Mouse (Mus musculus): ENCODE data around the gene Nr4a1. TPM values are rescaled to one million over a fixed set of nuclear protein-coding genes. Genes with fewer than 3 reads are reported as not detected.
A peak's percentile ranks its signal among the peaks of the same experiment; 100 is the strongest.

Gene Nr4a1
- total RNA-seq, 4 experiments from 2014 or later: 7.0 to 23.9 (median 12.6) TPM

DNA sequence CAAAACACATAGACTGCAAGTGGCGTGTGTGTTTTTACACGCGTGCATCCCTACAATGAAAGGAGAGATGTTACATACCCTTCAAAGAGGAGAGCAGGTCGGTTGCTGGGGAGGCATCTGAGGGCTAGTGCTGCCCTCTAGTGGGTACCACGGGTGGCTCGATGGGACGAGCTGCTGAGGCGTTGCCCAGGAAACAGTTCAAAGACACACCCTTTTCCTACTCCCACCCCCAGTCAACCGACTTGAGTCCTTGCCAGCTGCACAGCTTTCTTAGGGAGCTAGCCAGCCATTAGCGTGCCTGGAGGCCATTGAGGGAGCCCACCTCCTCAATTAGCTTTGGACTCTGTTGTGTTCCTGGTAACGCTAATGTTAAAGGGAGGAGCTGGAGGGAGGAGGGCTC, 61.8 kb downstream of the Nr4a1 start:
- DNase-seq (ENCODE audit: low spot score): peak; percentile 91

- no peak for DNase-seq (ENCODE audit: low spot score)
Measured at GRCm38 (mm10) chr15:101316279-101316912, 62.3 kb downstream of the Nr4a1 start.

DNA sequence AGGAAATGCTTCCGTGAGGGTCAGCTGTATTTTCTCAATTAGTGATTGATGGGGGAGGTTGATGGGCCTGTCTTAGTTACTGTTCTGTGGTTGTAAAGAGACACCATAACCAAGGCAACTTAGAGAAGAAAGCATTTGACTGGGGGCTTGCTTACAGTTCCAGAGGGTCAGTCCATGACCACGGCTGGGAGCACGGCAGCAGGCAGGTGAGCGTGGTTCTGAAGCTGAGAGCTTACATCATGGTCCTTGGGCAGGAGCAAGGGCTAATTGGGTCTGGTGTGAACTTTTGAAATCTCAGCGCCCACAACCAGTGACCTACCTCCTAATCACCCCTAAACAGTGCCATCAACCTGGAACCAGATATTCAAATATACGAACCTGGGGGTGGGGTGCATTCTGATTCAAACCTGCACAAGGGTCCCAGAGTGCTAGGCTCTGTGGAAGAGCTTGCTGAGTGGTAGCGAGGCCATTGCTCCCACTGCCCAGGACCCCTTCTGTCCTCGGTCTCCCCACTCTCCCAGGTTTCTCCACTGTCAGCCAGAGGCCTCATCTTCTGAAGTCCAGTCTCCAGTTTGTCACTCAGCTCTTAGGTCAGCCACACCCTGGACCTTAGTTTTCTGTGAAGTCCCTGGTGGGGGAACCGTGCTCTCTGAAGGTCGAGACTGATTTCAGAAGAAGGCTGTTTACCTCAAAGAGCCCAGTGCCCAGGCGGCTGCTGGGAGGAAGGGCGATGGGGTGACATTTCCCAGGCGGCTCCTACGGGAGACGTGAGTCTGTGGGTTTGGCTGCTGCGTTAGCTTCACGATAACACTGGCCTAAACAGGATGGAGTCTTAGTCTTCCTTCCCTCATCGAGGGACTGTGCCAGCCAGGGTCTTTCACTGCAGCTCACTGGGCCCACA, 63.1 kb downstream of the Nr4a1 start:
- no peak for DNase-seq (ENCODE audit: low spot score)

GRCm38 (mm10) chr15:101317814-101318500, 63.9 kb downstream of the Nr4a1 start:
- DNase-seq (ENCODE audit: low spot score): no peak

- no peak for DNase-seq (ENCODE audit: low spot score)
Measured at GRCm38 (mm10) chr15:101318889-101319765, 65.1 kb downstream of the Nr4a1 start.

DNA sequence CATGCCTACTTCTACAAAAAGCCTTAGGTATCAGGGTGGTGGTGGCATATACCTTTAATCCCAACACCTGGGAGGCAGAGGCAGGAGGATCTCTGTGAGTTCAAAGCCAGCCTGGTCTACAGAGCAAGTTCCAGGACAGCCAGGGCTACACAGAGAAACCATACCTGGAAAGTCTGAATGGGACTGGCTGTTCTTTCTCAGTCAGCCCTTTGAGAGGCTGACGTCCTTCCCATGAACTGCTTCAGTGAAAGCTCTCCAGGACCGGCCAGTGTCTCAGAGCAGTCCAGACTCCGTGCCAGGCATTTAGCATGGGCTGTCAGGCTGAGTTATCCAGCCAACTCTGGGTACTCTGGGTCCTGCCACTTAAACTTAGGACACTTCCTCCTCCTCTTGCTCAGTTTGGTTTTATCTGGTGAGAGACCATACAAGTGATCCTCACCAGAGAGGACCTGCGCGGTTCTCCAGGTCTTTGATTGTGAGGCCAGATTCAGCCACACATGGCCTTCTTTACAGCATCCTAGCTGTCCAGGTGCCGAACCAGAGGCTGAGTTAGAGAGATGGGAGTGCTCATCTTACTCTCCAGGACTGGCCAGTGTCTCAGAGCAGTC, 66.0 kb downstream of the Nr4a1 start:
- DNase-seq (ENCODE audit: low spot score): no peak

DNA sequence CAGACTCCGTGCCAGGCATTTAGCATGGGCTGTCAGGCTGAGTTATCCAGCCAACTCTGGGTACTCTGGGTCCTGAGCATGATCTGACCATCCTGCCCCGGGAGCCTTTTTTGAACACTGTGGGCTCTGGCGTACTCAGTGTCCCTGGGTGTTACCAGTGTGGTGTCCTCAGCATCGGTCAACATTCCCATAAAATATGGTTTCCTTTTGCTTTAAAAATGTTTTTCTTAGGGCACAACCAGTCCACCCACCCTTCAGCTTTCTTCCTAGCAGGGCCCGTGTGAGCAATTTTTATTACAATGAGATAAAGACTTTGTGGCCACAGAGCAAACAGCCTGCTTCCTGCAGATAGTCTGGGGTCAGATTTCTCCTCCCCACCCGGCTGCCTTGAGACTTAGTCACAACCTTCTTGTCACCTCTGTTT, 66.6 kb downstream of the Nr4a1 start:
- DNase-seq (ENCODE audit: low spot score): no peak

GRCm38 (mm10) chr15:101321126-101321525, 67.1 kb downstream of the Nr4a1 start:
- DNase-seq (ENCODE audit: low spot score): no peak

DNA sequence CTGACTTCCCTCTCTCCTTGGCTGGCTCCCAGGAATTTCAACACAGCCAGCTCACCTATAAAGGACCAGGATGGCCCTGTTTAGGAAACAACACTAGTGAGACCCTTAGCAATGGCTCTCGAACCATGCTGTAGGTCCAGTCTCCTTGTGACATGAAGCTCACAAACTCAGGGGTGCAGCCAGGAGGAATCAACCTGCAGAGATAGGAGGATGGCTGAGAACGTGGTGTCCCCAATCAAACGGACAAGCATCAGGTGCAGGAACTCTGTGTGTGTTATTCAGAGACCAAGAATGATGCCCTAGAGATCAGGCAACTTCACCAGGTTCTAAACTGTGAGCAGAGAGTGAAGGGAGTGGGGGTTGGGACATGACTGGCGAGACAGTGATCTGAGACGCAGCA, 68.0 kb downstream of the Nr4a1 start:
- DNase-seq (ENCODE audit: low spot score): no peak

DNA sequence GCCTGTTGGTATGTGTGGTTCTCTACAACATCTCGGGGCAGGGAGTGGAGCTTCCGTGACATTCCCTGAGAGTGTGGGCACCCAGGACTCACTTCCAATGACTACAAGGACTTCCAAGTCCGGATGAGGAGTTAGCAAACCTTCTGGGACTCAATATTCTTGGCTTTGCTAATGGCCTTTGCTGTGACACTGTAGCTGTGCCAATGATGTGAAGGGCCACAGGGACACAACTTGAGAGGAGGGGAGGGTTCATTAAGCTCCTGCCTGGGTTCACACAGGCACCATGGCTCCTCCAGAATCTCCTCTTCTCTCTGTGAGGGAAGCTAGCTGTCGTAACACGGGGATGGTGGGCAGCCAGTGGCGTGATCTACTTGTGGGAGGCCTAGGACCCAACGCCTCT, 68.6 kb downstream of the Nr4a1 start:
- DNase-seq (ENCODE audit: low spot score): no peak

GRCm38 (mm10) chr15:101323511-101323910, 69.4 kb downstream of the Nr4a1 start:
- no peak for DNase-seq (ENCODE audit: low spot score)

Other genes starting within 250 kb of the Nr4a1 start
- gene Gm47841, start 206.9 kb upstream of the Nr4a1 start, total RNA-seq (2022): under 1 TPM in 1 of 4 experiments, not detected in 3; 0.25 TPM
- gene Fignl2, start 175.7 kb upstream of the Nr4a1 start, total RNA-seq (2022): 1 to 10 TPM in 3 of 4 experiments, under 1 TPM in 1; 0.84 to 1.5 (median 1.2) TPM
- not detected for gene Ankrd33, start 138.5 kb upstream of the Nr4a1 start, total RNA-seq (2022)
- 10 to 100 TPM; 19.8 to 30.3 (median 23.0) TPM for gene Acvrl1, start 125.7 kb upstream of the Nr4a1 start, total RNA-seq (2022)
- 10 to 100 TPM; 12.1 to 14.7 (median 13.9) TPM for gene Acvr1b, start 80.2 kb upstream of the Nr4a1 start, total RNA-seq (2022)
- 10 to 100 TPM in 1 of 4 experiments, 1 to 10 TPM in 3; 7.6 to 10.2 (median 9.5) TPM for gene Grasp, start 30.1 kb upstream of the Nr4a1 start, total RNA-seq (2022)
- 10 to 100 TPM; 21.1 to 25.4 (median 21.4) TPM for gene Atg101, start 30.0 kb downstream of the Nr4a1 start, total RNA-seq (2022)
- gene 6030408B16Rik, start 38.9 kb downstream of the Nr4a1 start, total RNA-seq (2022): 1 to 10 TPM in 3 of 4 experiments, under 1 TPM in 1; 0.54 to 2.1 (median 1.1) TPM
- gene Krt80, start 115.9 kb downstream of the Nr4a1 start, total RNA-seq (2022): 1 to 10 TPM; 1.5 to 4.7 (median 2.4) TPM
- 1 to 10 TPM; 1.4 to 3.6 (median 2.7) TPM for gene Krt7, start 156.8 kb downstream of the Nr4a1 start, total RNA-seq (2022)
- not detected for gene Krt87, start 184.5 kb downstream of the Nr4a1 start, total RNA-seq (2022)
- not detected for gene Krt88, start 193.5 kb downstream of the Nr4a1 start, total RNA-seq (2022)
- not detected for gene Krt81, start 209.5 kb downstream of the Nr4a1 start, total RNA-seq (2022)
- gene Krt86, start 219.2 kb downstream of the Nr4a1 start, total RNA-seq (2022): not detected
- gene Krt83, start 237.2 kb downstream of the Nr4a1 start, total RNA-seq (2022): not detected